Mouse (Mus musculus): ENCODE results near the gene Xxylt1.

DNA sequence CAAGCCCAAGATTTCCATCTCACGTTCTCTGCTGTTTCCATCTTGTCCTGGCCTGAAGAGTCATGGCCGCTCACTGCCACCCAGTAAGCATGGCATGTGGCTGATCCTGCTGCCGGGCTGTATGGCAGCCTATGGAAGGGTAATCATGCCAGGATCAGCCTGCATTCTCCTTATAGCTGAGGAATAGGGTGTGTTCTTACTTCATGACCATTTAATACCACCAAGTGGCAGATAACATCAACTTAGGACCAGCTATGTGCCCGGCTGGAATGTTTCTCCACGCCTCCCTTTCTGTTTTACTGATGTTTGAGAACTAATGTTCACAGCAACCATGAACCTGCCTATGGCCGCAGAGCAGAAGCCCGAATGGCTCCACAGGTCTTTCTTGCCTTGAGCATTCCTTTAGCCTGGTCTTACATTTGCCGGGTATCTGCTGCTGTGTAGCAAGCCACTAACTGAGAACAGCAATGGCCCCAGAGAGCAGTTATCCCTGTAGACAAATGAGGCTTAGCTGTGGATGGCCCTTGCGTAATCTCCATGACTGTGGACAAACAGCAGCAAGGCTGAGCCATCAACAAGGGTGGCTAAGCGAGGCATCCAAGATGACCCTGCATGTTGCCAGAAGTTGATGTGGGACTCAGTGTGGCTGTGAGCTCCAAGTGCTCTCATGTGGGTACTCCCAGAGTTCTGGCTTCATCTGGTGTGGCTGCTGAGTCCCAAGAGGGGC is 63.4 kb downstream of the Xxylt1 start:
- no peak for TF ChIP-seq CTCF (conservative IDR thresholded peaks at IDR 0.05; ENCODE audit: insufficient read depth, insufficient read length, low read depth, low read length)
- no peak for TF ChIP-seq POLR2A (IDR thresholded peaks at IDR 0.05; ENCODE audit: low read depth, low read length)

Measured in kidney, adult 2 months (tissue).